ENCODE assay signal across 16 mouse cellular contexts in genomic region chr2:113653731-113654430, GRCm38 (mm10).
DNase-seq lines count a peak whose midpoint lies in the region; ATAC-seq lines count a peak whose summit lies in the region.
"Had no signal": no experiment of that assay in that cellular context is flagged by ENCODE, and none has a peak within 500 bp of the region (broad histone marks: within the 10 kb centered on the region; RNA-seq: fewer than 3 reads in every experiment).

No protein-coding gene starts in this region.

- 0 out of 2 replicates have a peak, but pooled peaks have one; percentile 38 for ATAC-seq in neural tube, embryonic 12.5 days (ENCODE audit: low FRiP score, low read depth)
- peak; percentile 40; the same call in 1 of the 2 replicates for ATAC-seq in hindbrain, embryonic 15.5 days (ENCODE audit: low FRiP score, low read depth)
- ATAC-seq in kidney, embryonic 14.5 days (ENCODE audit: low FRiP score, low TSS enrichment) = no peak

- WGBS in neural tube, embryonic 12.5 days = 63% methylated on average over 12 of the region's 12 CpGs
- 53% methylated on average over 12 of the region's 12 CpGs for WGBS in hindbrain, embryonic 15.5 days
- 75% methylated on average over 12 of the region's 12 CpGs for WGBS in kidney, embryonic 14.5 days

- no peaks in the 10 kb centered on the region for H3K36me3 ChIP-seq in neural tube, embryonic 12.5 days
- H3K36me3 ChIP-seq in hindbrain, embryonic 15.5 days = no peaks in the 10 kb centered on the region
- H3K36me3 ChIP-seq in kidney, embryonic 14.5 days (ENCODE audit: control insufficient read depth, insufficient read depth, low read length) = no peaks in the 10 kb centered on the region
- H3K36me3 ChIP-seq: heart, embryonic 10.5 days had no signal

- no peaks in the 10 kb centered on the region for H3K27me3 ChIP-seq in neural tube, embryonic 12.5 days (replicated peaks)
- no peaks in the 10 kb centered on the region for H3K27me3 ChIP-seq in hindbrain, embryonic 15.5 days
- H3K27me3 ChIP-seq in kidney, embryonic 14.5 days (ENCODE audit: control insufficient read depth, insufficient read depth, low read length) = no peaks in the 10 kb centered on the region

- H3K9ac ChIP-seq in neural tube, embryonic 12.5 days = no peak overlapping the region
- H3K9ac ChIP-seq in hindbrain, embryonic 15.5 days = no peak overlapping the region
- no peak overlapping the region for H3K9ac ChIP-seq in kidney, embryonic 14.5 days (ENCODE audit: low read depth, low read length)

- H3K4me3 ChIP-seq in neural tube, embryonic 12.5 days = no peak overlapping the region
- H3K4me3 ChIP-seq in hindbrain, embryonic 15.5 days = no peak overlapping the region
- no peak overlapping the region for H3K4me3 ChIP-seq in kidney, embryonic 14.5 days (ENCODE audit: low read length)
- H3K4me3 ChIP-seq: heart, embryonic 10.5 days; left cerebral cortex, adult 2 months; myocyte had no signal

- H3K4me1 ChIP-seq in neural tube, embryonic 12.5 days = peaks cover 3% of the 10 kb centered on the region; the same call in 1 of the 2 replicates
- H3K4me1 ChIP-seq in hindbrain, embryonic 15.5 days (replicated peaks) = peaks cover 19% of the 10 kb centered on the region
- H3K4me1 ChIP-seq in kidney, embryonic 14.5 days (ENCODE audit: control insufficient read depth, insufficient read depth, low read length) = peaks cover 5% of the 10 kb centered on the region; the same call in 1 of the 2 replicates

- no peak overlapping the region for H3K27ac ChIP-seq in neural tube, embryonic 12.5 days
- no peak overlapping the region for H3K27ac ChIP-seq in hindbrain, embryonic 15.5 days (replicated peaks)
- no peak overlapping the region for H3K27ac ChIP-seq in kidney, embryonic 14.5 days (ENCODE audit: low read depth, low read length)
- H3K27ac ChIP-seq: heart, embryonic 10.5 days; left cerebral cortex, adult 2 months had no signal

- no peak overlapping the region for H3K4me2 ChIP-seq in neural tube, embryonic 12.5 days (replicated peaks)
- H3K4me2 ChIP-seq in hindbrain, embryonic 15.5 days = no peak overlapping the region
- no peak overlapping the region for H3K4me2 ChIP-seq in kidney, embryonic 14.5 days (replicated peaks; ENCODE audit: low read depth, low read length)

- H3K9me3 ChIP-seq in neural tube, embryonic 12.5 days = no peaks in the 10 kb centered on the region
- H3K9me3 ChIP-seq in hindbrain, embryonic 15.5 days = no peaks in the 10 kb centered on the region
- no peaks in the 10 kb centered on the region for H3K9me3 ChIP-seq in kidney, embryonic 14.5 days (ENCODE audit: control insufficient read depth, low read length)
- H3K9me3 ChIP-seq: heart, embryonic 10.5 days had no signal

- DNase-seq in heart, adult 11 months = peak; percentile 91
- DNase-seq in heart, postnatal 4 days = no peak
- no peak for DNase-seq in neural tube, embryonic 10.5 days (ENCODE audit: extremely low spot score, low spot score)
- DNase-seq in right cerebral cortex, postnatal 14 days = no peak
- DNase-seq: B cell, adult 2 months; embryo, embryonic 11 days; gastrocnemius, postnatal 25 days; kidney, adult 8-10 months; kidney, postnatal 25 days; liver had no signal
